Mouse (Mus musculus) testis, adult 2 months (tissue): ENCODE measurements around the gene Arhgap24. TPM values are rescaled to one million over a fixed set of nuclear protein-coding genes. Genes with fewer than 3 reads are reported as not detected.

Experiments used
- H3K27ac ChIP-seq: fragments of 200-500 bp; 2 replicates; pipeline ENCODE4 v1.5.1; 2012; ENCODE audit warnings: low read depth, low read length; ENCODE audit not compliant: control insufficient read depth, insufficient read depth
- H3K27me3 ChIP-seq: fragments of 200-500 bp; 2 replicates; pipeline ENCODE4 v1.6.1; 2012; ENCODE audit warnings: mild to moderate bottlenecking, low read length, moderate library complexity; ENCODE audit not compliant: control insufficient read depth, insufficient read depth
- H3K36me3 ChIP-seq: fragments of 200-500 bp; 2 replicates; pipeline ENCODE4 v1.6.1; 2012; ENCODE audit warnings: mild to moderate bottlenecking, low read length; ENCODE audit not compliant: control insufficient read depth, insufficient read depth
- H3K4me1 ChIP-seq: fragments of 200-500 bp; 2 replicates; pipeline ENCODE4 v1.6.1; 2012; ENCODE audit warnings: low read length; ENCODE audit not compliant: control insufficient read depth, insufficient read depth
- H3K4me3 ChIP-seq: fragments of 200-500 bp; 2 replicates; pipeline ENCODE4 v1.5.1; 2012; ENCODE audit warnings: low read depth, mild to moderate bottlenecking, low read length, moderate library complexity, mixed read lengths; ENCODE audit not compliant: control insufficient read depth
- CTCF ChIP-seq: fragments of 200-500 bp; IDR thresholded peaks from 2 replicates; pipeline ENCODE4 v1.5.1; 2012; ENCODE audit warnings: low read depth, mild to moderate bottlenecking, inconsistent platforms, low read length, moderate library complexity; ENCODE audit not compliant: control insufficient read depth, insufficient read depth, insufficient replicate concordance
- POLR2A ChIP-seq: fragments of 200-500 bp; IDR thresholded peaks from 2 replicates; pipeline ENCODE4 v1.6.1; 2012; ENCODE audit warnings: low read depth, mild to moderate bottlenecking, inconsistent platforms, low read length, moderate library complexity; ENCODE audit not compliant: control insufficient read depth
- polyA plus RNA-seq: library from polyadenylated mRNA; depleted of rRNA; stranded (reverse); fragments of >200 nt; gene quantifications from 2 replicates; pipeline ENCODE4 v1.2.3, GENCODE M21; 2012

Arhgap24 gene
- polyA plus RNA-seq, 1 experiment = 1.9 TPM

GRCm38 (mm10) chr5:102667754-102668575 is 186.8 kb downstream of the Arhgap24 start:
- Histone ChIP-seq H3K36me3 (no peaks in the 10 kb centered on the region), H3K27ac (peak overlapping the region; percentile 71), H3K27me3 (no peaks in the 10 kb centered on the region), H3K4me3 (no peak overlapping the region), H3K4me1 (peaks cover 7% of the 10 kb centered on the region)
- TF ChIP-seq POLR2A = no peak
- no peak for TF ChIP-seq CTCF

GRCm38 (mm10) chr5:102670206-102670605 is 189.0 kb downstream of the Arhgap24 start:
- no peaks in the 10 kb centered on the region for H3K27me3 ChIP-seq
- H3K4me1 ChIP-seq = peaks cover 7% of the 10 kb centered on the region
- H3K27ac ChIP-seq = no peak overlapping the region
- no peak overlapping the region for H3K4me3 ChIP-seq
- H3K36me3 ChIP-seq = no peaks in the 10 kb centered on the region
- TF ChIP-seq POLR2A (no peak), CTCF (no peak)

GRCm38 (mm10) chr5:102670731-102671345 is 189.6 kb downstream of the Arhgap24 start:
- H3K4me1 ChIP-seq = peaks cover 7% of the 10 kb centered on the region
- H3K4me3 ChIP-seq = no peak overlapping the region
- no peak for TF ChIP-seq POLR2A
- TF ChIP-seq CTCF = no peak
- no peaks in the 10 kb centered on the region for H3K36me3 ChIP-seq
- no peaks in the 10 kb centered on the region for H3K27me3 ChIP-seq
- H3K27ac ChIP-seq = peak overlapping the region; percentile 26; the same call in 1 of the 2 replicates

GRCm38 (mm10) chr5:102675326-102675725 is 194.1 kb downstream of the Arhgap24 start:
- no peaks in the 10 kb centered on the region for H3K36me3 ChIP-seq
- H3K27ac ChIP-seq = no peak overlapping the region
- no peak for TF ChIP-seq POLR2A
- no peak for TF ChIP-seq CTCF
- H3K4me3 ChIP-seq = no peak overlapping the region
- H3K4me1 ChIP-seq = no peaks in the 10 kb centered on the region
- no peaks in the 10 kb centered on the region for H3K27me3 ChIP-seq

GRCm38 (mm10) chr5:102677176-102677575 is 196.0 kb downstream of the Arhgap24 start:
- no peaks in the 10 kb centered on the region for H3K27me3 ChIP-seq
- H3K4me3 ChIP-seq = no peak overlapping the region
- TF ChIP-seq CTCF = no peak
- no peak overlapping the region for H3K27ac ChIP-seq
- no peaks in the 10 kb centered on the region for H3K36me3 ChIP-seq
- no peaks in the 10 kb centered on the region for H3K4me1 ChIP-seq

- no peak overlapping the region for H3K4me3 ChIP-seq
- H3K4me1 ChIP-seq = no peaks in the 10 kb centered on the region
- TF ChIP-seq CTCF = no peak
- no peak for TF ChIP-seq POLR2A
- no peak overlapping the region for H3K27ac ChIP-seq
- H3K36me3 ChIP-seq = no peaks in the 10 kb centered on the region
- H3K27me3 ChIP-seq = no peaks in the 10 kb centered on the region
Measured at GRCm38 (mm10) chr5:102687673-102688072, 206.5 kb downstream of the Arhgap24 start.

- H3K36me3 ChIP-seq = no peaks in the 10 kb centered on the region
- TF ChIP-seq POLR2A (no peak), CTCF (peak; percentile 11; the same call in 1 of the 2 replicates)
- H3K4me3 ChIP-seq = no peak overlapping the region
- H3K27ac ChIP-seq = no peak overlapping the region
- no peaks in the 10 kb centered on the region for H3K4me1 ChIP-seq
- no peaks in the 10 kb centered on the region for H3K27me3 ChIP-seq
Measured at GRCm38 (mm10) chr5:102692487-102692886, 211.3 kb downstream of the Arhgap24 start.
